Mouse (Mus musculus) lung, postnatal 0 days (tissue): ENCODE measurements around the gene Pdgfa.

Source experiments
- CTCF ChIP-seq: IDR thresholded peaks from 2 replicates; pipeline ENCODE4 v1.5.1; 2016; ENCODE audit warnings: antibody characterized with exemption, mild to moderate bottlenecking
- EP300 ChIP-seq: IDR thresholded peaks from 2 replicates; pipeline ENCODE4 v1.6.1; 2016; ENCODE audit warnings: antibody characterized with exemption, mild to moderate bottlenecking, control low read depth

- peak; percentile 63 for TF ChIP-seq CTCF
- TF ChIP-seq EP300, result peak; percentile 56; the same call in 1 of the 2 replicates
These were observed 1.4 kb downstream of the Pdgfa start for GRCm38 (mm10) chr5:138995721-138996311.
